Mouse (Mus musculus): ENCODE data around the gene Ctdsp2. TPM values are rescaled to one million over a fixed set of nuclear protein-coding genes. Genes with fewer than 3 reads are reported as not detected.

Gene Ctdsp2
- polyA plus RNA-seq, 2 experiments, result 13.3 to 18.8 TPM

DNA sequence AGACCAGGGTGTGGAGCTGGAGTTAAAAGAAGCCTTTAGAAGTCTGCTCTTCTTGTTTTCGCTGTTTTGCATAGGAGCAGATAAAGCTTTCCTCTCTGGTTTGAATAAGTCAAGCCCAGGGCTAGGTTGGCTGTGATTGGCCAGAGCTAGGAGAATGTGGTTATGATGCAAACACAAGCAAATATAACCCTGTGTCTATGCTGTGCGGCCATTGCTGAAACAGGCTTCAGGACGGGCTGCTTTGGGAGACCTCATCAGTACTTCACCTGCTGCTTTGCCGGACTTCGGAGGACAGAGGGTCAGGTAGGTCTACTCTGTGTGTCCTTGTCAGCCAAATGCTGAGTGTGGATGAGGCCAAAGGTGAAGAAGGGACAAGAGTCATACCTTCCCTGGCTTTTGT, 22.0 kb downstream of the Ctdsp2 start, which contains the start of gene Avil:
TSS of gene Avil (plus strand) at position 181 of the 400 bp plus-strand sequence.
- Histone ChIP-seq H3K4me3 (ENCODE audit: insufficient read depth in 1 of 2, low read depth in 2 of 2, low read length in 2 of 2) (no peak within 1 kb of the TSS), H3K4me1 (replicated peaks; ENCODE audit: control insufficient read depth in 2 of 2, insufficient read depth in 2 of 2, low read length in 1 of 2) (no peaks in the 10 kb centered on the region), H3K4me2 (ENCODE audit: low read depth) (no peak within 1 kb of the TSS), H3K36me3 (replicated peaks; ENCODE audit: control insufficient read depth, insufficient read depth, low read depth) (no peaks in the 10 kb centered on the region; the same call in none of the 2 replicates), H3K9me3 (ENCODE audit: control insufficient read depth, low read length) (no peaks in the 10 kb centered on the region), H3K9ac (replicated peaks) (no peak within 1 kb of the TSS), H3K27me3 (ENCODE audit: control insufficient read depth, insufficient read depth, low read length) (no peaks in the 10 kb centered on the region), H3K27ac (no peak within 1 kb of the TSS)
- ATAC-seq (ENCODE audit: insufficient read depth) (no peak), DNase-seq (ENCODE audit: low read depth in 3 of 3, low spot score in 3 of 3) (no peak)
- 77% methylated on average over 5 of the region's 5 CpGs for WGBS (ENCODE audit: insufficient replicate concordance)
- TF ChIP-seq EP300 (IDR thresholded peaks at IDR 0.05; ENCODE audit: low read depth) (no peak), CTCF (IDR thresholded peaks at IDR 0.05; ENCODE audit: low read depth) (no peak)

DNA sequence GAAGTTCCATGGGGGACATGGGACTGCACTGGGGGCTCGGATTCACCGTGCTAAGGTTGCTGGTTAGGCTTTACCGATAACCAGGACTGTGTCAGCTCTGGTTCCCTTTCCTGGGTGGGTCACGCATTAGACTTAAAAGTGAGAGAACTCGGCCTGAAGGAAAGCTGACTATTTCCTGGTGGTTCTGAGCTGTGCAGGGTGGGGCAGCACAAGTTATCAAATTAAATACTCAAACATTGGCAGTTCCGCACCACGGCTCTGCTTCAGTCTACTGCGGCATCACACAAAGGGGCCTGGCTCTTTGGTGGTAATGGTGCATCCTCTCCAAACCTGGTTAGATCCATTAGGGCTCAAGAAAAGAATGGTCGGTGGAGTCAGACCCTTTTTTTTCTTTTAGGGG, 22.8 kb downstream of the Ctdsp2 start:
- no peak overlapping the region for H3K27ac ChIP-seq
- 72% methylated on average over 9 of the region's 9 CpGs for WGBS (ENCODE audit: insufficient replicate concordance)
- ATAC-seq (ENCODE audit: insufficient read depth) (no peak), DNase-seq (ENCODE audit: low read depth in 3 of 3, low spot score in 3 of 3) (no peak)
- H3K9me3 ChIP-seq (ENCODE audit: control insufficient read depth, low read length), result no peaks in the 10 kb centered on the region
- TF ChIP-seq CTCF (IDR thresholded peaks at IDR 0.05; ENCODE audit: low read depth), result no peak
- H3K27me3 ChIP-seq (ENCODE audit: control insufficient read depth, insufficient read depth, low read length), result no peaks in the 10 kb centered on the region
- H3K4me3 ChIP-seq (ENCODE audit: insufficient read depth in 1 of 2, low read depth in 2 of 2, low read length in 2 of 2), result no peak overlapping the region
- no peak overlapping the region for H3K9ac ChIP-seq (replicated peaks)
- no peak overlapping the region for H3K4me2 ChIP-seq (ENCODE audit: low read depth)
- H3K4me1 ChIP-seq (replicated peaks; ENCODE audit: control insufficient read depth in 2 of 2, insufficient read depth in 2 of 2, low read length in 1 of 2), result no peaks in the 10 kb centered on the region
- no peaks in the 10 kb centered on the region; the same call in 1 of the 2 replicates for H3K36me3 ChIP-seq (replicated peaks; ENCODE audit: control insufficient read depth, insufficient read depth, low read depth)

DNA sequence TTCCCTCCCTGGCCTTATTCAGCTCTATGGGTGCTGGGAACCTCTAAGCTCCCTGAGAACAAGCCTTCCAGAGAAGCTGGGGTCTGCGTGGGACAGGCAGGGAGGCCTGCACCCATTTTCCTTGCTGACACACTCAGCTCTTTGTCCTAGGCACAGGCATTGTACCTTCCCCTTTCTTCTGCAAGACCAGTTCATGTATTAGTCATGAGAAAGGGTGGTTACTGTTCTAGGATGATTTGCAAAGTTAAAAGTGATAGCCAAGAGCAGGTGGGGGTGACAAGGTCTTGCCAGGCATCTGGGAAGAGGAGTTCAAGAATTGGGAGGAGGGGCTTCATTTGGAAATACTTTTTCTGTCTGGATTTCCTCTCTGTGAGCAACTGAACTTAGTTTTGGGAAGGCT, 23.5 kb downstream of the Ctdsp2 start:
- no peak overlapping the region for H3K4me3 ChIP-seq (ENCODE audit: insufficient read depth in 1 of 2, low read depth in 2 of 2, low read length in 2 of 2)
- H3K4me2 ChIP-seq (ENCODE audit: low read depth), result no peak overlapping the region
- ATAC-seq (ENCODE audit: insufficient read depth) (no peak), DNase-seq (ENCODE audit: low read depth in 3 of 3, low spot score in 3 of 3) (no peak)
- H3K9ac ChIP-seq (replicated peaks), result no peak overlapping the region
- no peaks in the 10 kb centered on the region for H3K4me1 ChIP-seq (replicated peaks; ENCODE audit: control insufficient read depth in 2 of 2, insufficient read depth in 2 of 2, low read length in 1 of 2)
- TF ChIP-seq CTCF (IDR thresholded peaks at IDR 0.05; ENCODE audit: low read depth) (no peak), EP300 (IDR thresholded peaks at IDR 0.05; ENCODE audit: low read depth) (no peak)
- H3K36me3 ChIP-seq (replicated peaks; ENCODE audit: control insufficient read depth, insufficient read depth, low read depth), result no peaks in the 10 kb centered on the region; the same call in 1 of the 2 replicates
- no peaks in the 10 kb centered on the region for H3K27me3 ChIP-seq (ENCODE audit: control insufficient read depth, insufficient read depth, low read length)
- H3K27ac ChIP-seq, result no peak overlapping the region
- no peaks in the 10 kb centered on the region for H3K9me3 ChIP-seq (ENCODE audit: control insufficient read depth, low read length)
- 60% methylated on average over 1 of the region's 1 CpGs for WGBS (ENCODE audit: insufficient replicate concordance)

DNA sequence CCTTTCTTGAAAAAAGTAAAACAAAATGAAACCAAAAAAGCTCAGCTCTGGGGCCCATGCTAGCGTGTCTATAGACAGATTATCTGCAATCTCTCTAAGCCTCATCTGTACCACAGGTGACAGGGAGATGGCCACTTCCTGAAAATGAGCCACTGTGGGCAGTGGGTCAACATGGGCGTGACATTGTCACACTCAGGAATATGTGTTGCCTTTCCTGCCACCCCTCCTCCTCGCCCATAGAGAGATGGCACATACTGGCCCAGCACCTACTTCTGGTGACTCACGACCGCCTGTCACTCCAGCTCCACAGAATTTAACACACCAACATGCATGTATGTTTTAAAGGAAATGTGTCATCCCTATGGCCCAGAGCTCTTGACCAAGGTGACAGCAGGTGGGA, 24.2 kb downstream of the Ctdsp2 start:
- Histone ChIP-seq H3K4me3 (ENCODE audit: insufficient read depth in 1 of 2, low read depth in 2 of 2, low read length in 2 of 2) (no peak overlapping the region), H3K9me3 (ENCODE audit: control insufficient read depth, low read length) (no peaks in the 10 kb centered on the region), H3K4me1 (replicated peaks; ENCODE audit: control insufficient read depth in 2 of 2, insufficient read depth in 2 of 2, low read length in 1 of 2) (no peaks in the 10 kb centered on the region), H3K36me3 (replicated peaks; ENCODE audit: control insufficient read depth, insufficient read depth, low read depth) (no peaks in the 10 kb centered on the region; the same call in 1 of the 2 replicates), H3K27me3 (ENCODE audit: control insufficient read depth, insufficient read depth, low read length) (no peaks in the 10 kb centered on the region), H3K4me2 (ENCODE audit: low read depth) (no peak overlapping the region), H3K9ac (replicated peaks) (no peak overlapping the region), H3K27ac (no peak overlapping the region)
- ATAC-seq (ENCODE audit: insufficient read depth) (no peak), DNase-seq (ENCODE audit: low read depth in 3 of 3, low spot score in 3 of 3) (no peak)
- WGBS (ENCODE audit: insufficient replicate concordance), result 50% methylated on average over 5 of the region's 5 CpGs
- TF ChIP-seq CTCF (IDR thresholded peaks at IDR 0.05; ENCODE audit: low read depth) (no peak), EP300 (IDR thresholded peaks at IDR 0.05; ENCODE audit: low read depth) (no peak)

DNA sequence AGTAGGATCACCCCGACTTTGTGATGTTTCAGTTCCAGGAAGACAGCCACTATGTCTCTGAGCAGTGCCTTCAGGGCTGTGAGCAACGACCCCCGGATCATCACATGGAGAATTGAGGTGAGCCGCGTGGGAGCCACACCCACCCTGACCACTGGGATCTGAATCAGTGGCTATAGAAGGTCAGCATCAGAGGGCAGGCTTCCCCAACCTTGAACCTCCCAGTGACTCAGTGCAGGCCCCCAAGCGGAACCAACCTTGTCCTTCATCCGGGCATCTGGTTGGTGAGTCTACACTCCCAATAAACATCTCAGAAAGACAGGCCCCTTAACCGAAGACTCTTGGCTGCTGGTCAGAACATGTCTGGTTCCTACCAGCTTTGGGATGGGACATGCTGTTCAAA, 24.8 kb downstream of the Ctdsp2 start:
- no peak overlapping the region for H3K4me2 ChIP-seq (ENCODE audit: low read depth)
- H3K4me1 ChIP-seq (replicated peaks; ENCODE audit: control insufficient read depth in 2 of 2, insufficient read depth in 2 of 2, low read length in 1 of 2), result no peaks in the 10 kb centered on the region
- no peak for TF ChIP-seq CTCF (IDR thresholded peaks at IDR 0.05; ENCODE audit: low read depth)
- no peak for TF ChIP-seq EP300 (IDR thresholded peaks at IDR 0.05; ENCODE audit: low read depth)
- no peak for ATAC-seq (ENCODE audit: insufficient read depth)
- WGBS (ENCODE audit: insufficient replicate concordance), result 77% methylated on average over 8 of the region's 8 CpGs
- no peak for DNase-seq (ENCODE audit: low read depth in 3 of 3, low spot score in 3 of 3)
- no peaks in the 10 kb centered on the region for H3K27me3 ChIP-seq (ENCODE audit: control insufficient read depth, insufficient read depth, low read length)
- no peaks in the 10 kb centered on the region; the same call in 1 of the 2 replicates for H3K36me3 ChIP-seq (replicated peaks; ENCODE audit: control insufficient read depth, insufficient read depth, low read depth)
- no peak overlapping the region for H3K9ac ChIP-seq (replicated peaks)
- H3K9me3 ChIP-seq (ENCODE audit: control insufficient read depth, low read length), result no peaks in the 10 kb centered on the region
- H3K27ac ChIP-seq, result no peak overlapping the region
- no peak overlapping the region for H3K4me3 ChIP-seq (ENCODE audit: insufficient read depth in 1 of 2, low read depth in 2 of 2, low read length in 2 of 2)
